Mouse (Mus musculus) layer of hippocampus, adult 18-20 months (tissue): ENCODE data around the gene Erap1. TPM values are rescaled to one million over a fixed set of nuclear protein-coding genes. Genes with fewer than 3 reads are reported as not detected.

ENCODE experiments used
- total RNA-seq, 2 experiments: library from RNA; stranded (reverse); gene quantifications; 2 replicates each; pipeline ENCODE4 v1.2.3; 2021

Gene Erap1
- total RNA-seq, 2 experiments from 2014 or later = 8.7 to 9.3 TPM

Other genes starting within 250 kb of the Erap1 start
- 1 to 10 TPM; 5.0 to 5.1 TPM for gene Zfp72, start 248.7 kb upstream of the Erap1 start, total RNA-seq
- gene Ftl1-ps1, start 239.9 kb upstream of the Erap1 start, total RNA-seq = 100 to 1,000 TPM; 173 to 201 TPM
- 1 to 10 TPM; 6.6 to 7.1 TPM for gene Zfp825, start 145.6 kb upstream of the Erap1 start, total RNA-seq
- 1 to 10 TPM; 6.0 to 8.5 TPM for gene Cast, start 169.2 kb downstream of the Erap1 start, total RNA-seq